Mouse (Mus musculus) cerebellum, adult 9-11 months (tissue): ENCODE results near the gene Dnaja3.

ENCODE experiments used
- DNase-seq: peaks from one replicate; pipeline ENCODE4 v3.0.0; 2022

The Dnaja3 gene

DNA sequence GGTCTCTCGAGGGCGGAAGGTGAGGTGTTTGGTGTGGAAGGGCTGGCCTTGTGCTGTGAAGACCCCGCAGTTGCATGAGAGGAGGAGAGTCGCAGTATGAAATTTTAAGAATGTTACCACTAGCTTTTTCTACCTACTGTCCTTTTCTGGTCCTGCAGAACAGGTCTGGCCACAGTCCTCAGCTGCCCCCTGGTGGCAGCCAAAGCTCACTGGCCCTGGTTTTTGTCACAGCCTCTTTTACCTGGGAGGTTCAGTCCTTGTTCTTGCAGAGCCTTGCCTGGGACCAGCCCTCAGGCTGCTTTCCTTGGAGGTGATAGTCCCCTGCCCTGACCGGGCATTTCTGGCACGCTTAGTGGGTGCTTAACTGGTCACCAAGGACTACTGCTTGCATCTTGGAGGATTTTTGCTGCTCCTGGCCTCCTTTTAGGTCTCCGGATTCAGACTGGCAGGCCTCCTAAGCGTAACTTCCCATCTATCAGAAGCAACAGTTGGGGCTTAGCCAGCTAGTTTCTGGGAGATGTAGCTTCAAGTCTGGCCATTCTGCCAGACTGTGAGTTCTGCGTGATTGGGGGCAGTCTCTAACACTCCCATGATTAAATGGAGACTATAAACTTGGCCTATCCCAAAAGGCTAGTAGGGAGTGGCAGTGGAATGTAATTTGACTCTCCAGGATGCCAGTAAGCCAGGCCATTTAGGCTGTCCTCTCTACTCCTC, 31.8 kb upstream of the Dnaja3 start:
- DNase-seq, result peak; percentile 85

DNA sequence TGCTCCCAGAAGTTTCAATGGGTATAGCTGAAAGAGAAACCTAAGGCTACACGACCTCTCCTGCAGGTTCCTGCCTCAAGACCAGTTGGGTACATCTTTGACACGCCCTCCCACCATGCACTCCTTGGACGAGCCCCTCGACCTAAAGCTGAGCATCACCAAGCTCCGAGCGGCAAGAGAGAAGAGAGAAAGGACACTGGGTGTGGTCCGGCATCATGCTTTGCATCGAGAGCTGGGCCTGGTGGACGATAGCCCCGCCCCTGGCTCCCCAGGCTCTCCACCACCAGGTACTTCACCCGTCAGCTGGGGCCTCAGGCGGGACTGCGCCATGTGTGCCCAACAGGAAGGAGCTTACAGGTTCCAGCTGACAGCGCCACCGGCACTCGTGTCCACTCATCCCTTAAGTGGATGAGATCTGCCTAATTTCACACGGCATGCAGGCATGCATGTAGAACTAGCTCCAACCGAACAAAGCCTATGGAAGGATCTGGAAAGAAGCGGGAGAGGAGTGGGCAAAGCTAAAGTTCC, 31.2 kb upstream of the Dnaja3 start:
- no peak for DNase-seq

- no peak for DNase-seq
These were observed 28.6 kb upstream of the Dnaja3 start for GRCm38 (mm10) chr16:4611193-4611592.

- no peak for DNase-seq
These were observed 28.1 kb upstream of the Dnaja3 start for GRCm38 (mm10) chr16:4611676-4612075.

- DNase-seq, result no peak
These were observed 26.1 kb upstream of the Dnaja3 start for GRCm38 (mm10) chr16:4613736-4614135.

DNA sequence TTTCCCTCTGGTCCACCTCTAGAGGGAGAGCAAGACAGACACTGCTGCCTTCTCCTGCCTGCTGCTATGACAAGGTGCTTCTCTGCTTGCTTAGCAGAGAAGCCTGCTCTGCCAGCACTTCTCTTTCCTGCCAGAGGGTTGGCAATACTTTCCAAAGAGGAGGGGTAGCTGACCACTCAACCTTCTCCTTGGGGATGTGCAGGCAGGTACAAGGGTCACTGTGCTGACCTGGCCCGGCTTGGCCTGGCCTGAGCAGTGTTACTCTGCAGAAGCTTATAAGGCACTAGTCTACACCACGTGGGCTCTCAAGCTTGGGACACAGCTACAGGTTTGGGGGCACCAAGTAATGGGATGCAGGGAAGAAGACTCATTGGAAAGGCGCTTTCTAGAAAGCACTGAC, 25.1 kb upstream of the Dnaja3 start:
- no peak for DNase-seq

DNA sequence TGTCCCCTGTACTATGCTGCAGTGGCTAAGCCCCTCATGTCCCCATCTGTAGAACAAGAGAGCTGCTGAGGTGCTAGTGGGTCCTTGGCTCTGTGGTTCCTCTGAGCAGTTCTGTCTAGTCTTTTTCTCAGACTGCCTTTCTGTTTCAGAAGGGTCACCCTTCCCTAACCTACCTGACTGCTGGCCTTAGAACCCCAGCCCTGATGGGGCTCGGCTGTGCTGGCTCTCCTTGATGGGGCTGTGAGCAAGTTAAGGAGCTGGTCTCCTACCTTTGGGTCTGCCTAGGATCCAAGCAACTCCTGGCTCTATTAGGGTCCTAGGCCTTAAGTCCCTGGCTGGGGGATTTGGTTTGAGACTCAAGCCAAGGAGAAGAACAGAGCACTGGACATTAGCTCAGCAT, 24.5 kb upstream of the Dnaja3 start:
- no peak for DNase-seq

GRCm38 (mm10) chr16:4616829-4617228, 23.0 kb upstream of the Dnaja3 start:
- no peak for DNase-seq

- DNase-seq, result no peak
These were observed 15.7 kb upstream of the Dnaja3 start for GRCm38 (mm10) chr16:4624074-4624473.

GRCm38 (mm10) chr16:4624481-4625110, 15.2 kb upstream of the Dnaja3 start, which contains the start of gene Pam16:
Gene Pam16 (minus strand): TSS chr16:4624988.
- DNase-seq, result peak; percentile 92

- no peak for DNase-seq
These were observed 12.7 kb upstream of the Dnaja3 start for GRCm38 (mm10) chr16:4627105-4627504.

DNA sequence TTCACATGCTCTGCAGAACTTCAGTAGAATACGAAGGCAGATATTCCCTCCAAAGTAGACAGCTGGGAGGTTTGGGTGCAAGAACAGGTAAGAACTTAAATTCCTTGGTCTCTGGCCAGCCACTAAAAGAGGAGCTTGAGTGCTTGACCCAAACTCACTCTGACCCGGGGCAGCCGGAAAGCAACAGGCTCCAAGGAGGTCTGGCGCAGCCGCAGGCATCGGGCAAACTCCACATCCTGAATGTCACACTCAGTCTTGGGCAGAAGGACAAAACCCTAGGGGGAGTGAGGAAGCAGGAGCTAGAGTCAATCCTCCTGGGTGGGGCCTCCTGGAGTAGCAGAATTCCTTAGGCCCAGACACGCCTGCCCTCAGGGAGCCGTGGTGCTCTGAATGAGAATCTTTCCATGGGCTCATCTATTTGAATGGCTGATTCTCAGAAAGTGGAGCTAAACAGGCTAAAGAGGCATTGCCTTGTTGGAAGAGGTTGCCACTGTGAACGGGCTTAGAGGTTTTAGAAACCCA, 10.8 kb upstream of the Dnaja3 start:
- no peak for DNase-seq

- DNase-seq, result peak; percentile 77
These were observed 9.8 kb upstream of the Dnaja3 start for GRCm38 (mm10) chr16:4629950-4630349.

GRCm38 (mm10) chr16:4632050-4632449, 7.7 kb upstream of the Dnaja3 start:
- DNase-seq, result no peak

- DNase-seq, result no peak
These were observed 6.1 kb upstream of the Dnaja3 start for GRCm38 (mm10) chr16:4633661-4634060.

DNA sequence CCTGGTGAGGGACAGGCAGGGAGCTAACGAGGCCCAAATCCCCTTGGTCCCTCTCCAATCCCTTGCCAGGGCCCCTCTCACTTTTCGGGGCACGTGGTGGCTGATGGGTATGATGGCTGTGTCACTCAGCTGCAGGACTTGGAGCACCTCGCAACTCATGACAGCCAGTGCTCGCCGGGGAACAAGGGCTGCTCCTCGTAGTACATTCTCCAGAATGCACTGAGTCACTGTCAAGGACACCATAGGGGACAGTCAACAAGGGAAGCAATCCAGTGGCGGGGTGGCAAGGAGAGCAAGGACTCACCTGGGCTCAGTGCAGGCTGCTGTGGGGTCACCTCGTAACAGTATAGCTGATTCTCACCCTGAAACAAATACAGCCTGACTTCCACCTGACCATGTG, 5.1 kb upstream of the Dnaja3 start:
- no peak for DNase-seq

GRCm38 (mm10) chr16:4635760-4636159, 4.0 kb upstream of the Dnaja3 start:
- DNase-seq, result no peak

DNA sequence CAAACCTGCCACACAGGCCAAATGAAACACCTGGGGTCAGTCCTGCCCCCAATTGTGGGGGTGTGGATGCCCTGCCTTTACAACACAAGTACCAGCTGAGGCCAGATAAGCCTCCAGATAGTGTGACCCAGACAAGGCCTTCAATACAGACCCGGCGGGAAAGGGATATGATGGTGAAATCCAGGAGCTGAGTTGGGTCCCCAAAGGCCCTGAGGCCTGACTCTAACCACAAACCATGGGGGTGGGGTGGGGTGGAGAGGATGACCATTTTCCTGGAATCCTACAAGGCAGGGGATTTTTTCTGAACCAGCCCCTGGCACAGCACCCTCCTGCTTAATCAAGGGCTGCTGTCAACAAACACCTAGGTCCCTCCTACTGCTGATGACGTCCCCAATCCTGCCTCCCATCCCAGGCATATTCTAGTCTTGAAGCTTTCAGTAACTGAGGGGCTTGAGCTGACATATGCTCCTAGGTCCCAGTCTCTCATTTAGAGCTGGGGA, 848 bp upstream of the Dnaja3 start:
- DNase-seq, result no peak

DNA sequence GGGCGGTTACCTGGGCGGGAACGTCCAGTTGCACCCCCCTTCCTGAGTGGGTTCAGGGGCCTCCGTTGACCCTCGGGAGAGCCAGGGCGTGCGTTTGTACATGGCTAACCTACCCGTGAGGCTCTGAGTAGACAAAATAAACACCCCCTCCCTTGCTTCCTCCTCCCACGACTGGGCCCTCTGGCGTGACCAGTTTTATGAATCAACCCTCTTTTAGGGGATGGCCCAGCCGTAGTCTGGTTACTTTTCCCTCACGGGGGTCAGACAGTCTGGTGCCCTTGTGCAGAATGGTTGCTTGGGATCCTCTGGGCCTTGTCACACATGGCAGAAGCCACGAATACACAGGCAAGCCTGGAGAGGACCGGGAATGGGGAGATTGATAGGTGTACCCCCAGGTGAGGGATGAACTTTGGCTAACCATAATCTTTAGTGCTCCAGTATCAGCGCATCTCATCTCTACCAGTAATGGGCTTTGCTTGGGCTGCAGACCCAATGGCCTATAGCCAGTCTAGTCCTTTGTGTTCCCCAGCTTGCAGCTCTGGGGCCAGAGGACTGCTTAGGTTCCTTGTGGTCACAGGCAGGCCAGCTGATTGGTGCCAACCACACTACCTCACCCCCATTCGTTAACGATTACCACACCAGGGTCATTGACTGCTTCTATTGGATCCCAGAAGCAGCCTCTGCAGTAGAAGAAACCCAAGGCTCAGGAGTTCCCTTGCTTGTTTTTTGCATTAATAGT, 647 bp downstream of the Dnaja3 start:
- DNase-seq, result no peak

GRCm38 (mm10) chr16:4641119-4641838, 1.5 kb downstream of the Dnaja3 start:
- DNase-seq, result no peak

DNA sequence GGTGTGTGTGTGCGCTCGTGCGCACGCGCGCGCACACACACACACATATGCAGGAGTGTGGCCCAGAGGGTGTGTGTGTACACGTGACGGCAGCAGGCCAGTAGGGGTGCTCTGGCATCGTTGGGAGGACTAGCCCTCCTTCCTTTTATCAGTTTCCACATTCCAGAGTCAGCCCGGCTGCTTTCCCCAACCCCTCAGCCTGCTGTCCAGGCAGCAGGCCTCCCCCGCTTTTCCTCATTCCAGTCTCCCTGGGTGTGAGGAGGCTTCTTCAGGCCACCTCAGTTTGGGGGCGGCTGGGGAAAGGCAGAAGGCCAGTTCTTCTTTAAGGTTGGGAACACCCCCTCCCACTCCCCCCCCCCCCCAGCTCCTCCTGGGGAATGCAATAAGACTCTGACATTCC, 2.4 kb downstream of the Dnaja3 start:
- DNase-seq, result no peak

DNA sequence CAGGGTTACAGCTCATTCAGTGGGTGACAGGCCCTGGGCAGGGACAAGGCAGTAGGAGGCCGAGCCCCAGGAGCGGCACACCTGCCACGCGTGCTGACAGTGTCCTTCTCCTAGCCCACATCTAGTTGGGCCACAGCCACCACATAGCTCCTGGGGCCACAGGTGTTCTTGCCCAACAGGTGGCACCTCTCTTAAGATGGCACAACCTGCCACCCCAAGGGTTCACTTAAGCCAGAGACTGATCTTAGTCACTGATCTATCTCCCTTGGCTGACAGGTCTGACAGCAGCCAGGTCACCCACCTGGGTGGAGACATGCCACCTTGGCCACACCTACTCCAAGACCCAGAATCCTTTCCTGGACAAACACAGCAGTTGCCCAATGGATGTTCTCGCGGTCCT, 3.1 kb downstream of the Dnaja3 start:
- DNase-seq, result no peak
